Mouse (Mus musculus): ENCODE results near the gene Cstf1.

DNA sequence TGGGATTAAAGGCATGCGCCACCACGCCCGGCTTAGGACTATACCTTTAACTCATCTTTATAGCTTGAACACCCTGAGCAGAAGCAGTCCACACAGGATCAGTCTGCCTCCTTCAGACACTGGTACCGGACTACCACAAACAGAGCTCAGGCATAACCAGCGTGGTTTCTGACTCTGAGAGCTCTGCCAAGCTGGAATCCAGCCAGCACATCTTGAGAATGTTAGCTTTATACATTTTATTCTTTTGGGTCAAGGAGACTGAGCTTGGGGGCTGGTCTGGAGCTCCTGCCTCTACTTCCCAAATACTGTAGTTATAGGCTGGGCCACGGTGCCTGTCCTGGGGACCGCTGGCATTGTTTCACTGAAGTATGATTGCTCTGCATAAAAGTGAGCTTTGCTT, 26.7 kb upstream of the Cstf1 start:
- TF ChIP-seq CTCF (IDR thresholded peaks at IDR 0.05; ENCODE audit: borderline replicate concordance, control insufficient read depth, extremely low read depth, insufficient read depth, low read length, poor library complexity) (no peak), POLR2A (IDR thresholded peaks at IDR 0.05; ENCODE audit: control insufficient read depth, extremely low read depth, insufficient read depth, low read length, poor library complexity) (no peak)

Data from thymus, adult 2 months (tissue).